Mouse (Mus musculus): ENCODE measurements at regions not wholly inside any gene's neighbourhood (a gene's known extent, or its start where the extent isn't known, plus 50 kb on each side); places are given as distances from the start of the nearest gene placed in this dataset.
"Not testable (repeated sequence)": the region's sequence is repeated elsewhere in the genome, so short reads cannot be mapped to it uniquely, and the experiment has no call there.

DNA sequence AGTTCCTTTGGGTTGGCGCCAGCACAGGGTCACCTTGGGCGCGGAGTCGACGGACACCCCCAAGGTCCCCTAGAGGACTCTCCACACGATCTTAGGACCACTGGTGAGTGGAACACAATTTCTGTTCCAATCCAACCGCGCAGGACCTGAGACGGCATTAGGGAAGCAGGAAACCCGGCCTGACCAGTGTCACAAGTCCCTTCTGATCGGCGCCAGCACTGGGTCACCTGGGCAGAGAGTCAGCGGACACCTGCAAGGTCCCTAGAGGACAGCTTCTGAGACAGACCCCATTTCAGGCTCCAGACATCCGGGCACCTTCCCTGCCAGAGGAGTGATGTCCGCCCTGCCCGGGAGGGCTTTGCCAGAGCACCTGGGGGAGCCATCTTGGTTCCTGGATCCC lies 74.2 kb upstream of the Cdh13 start:
- not testable (repeated sequence) for DNase-seq

GRCm38 (mm10) chr8:118190866-118191265 lies 92.7 kb upstream of the Cdh13 start:
- DNase-seq: no peak

DNA sequence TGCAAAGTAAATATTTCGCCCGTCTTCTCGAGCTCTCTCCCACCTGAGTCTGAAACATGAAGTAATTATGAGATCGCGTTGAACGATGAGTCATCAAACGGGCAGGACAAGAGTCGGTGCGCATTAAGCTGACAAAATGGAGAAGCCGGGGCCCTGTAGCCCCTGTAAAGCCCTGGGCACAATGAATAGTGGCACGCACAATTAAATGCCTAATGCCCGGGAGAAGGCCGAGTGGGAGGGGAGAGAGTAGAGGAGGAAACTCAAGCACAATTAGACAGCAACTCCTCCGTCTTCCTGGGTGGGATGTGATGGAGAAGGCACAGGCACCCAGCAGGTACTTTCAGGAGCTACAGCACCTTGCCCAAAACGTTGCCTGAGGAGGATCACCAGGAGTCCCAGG lies 94.3 kb upstream of the Cdh13 start:
- no peak for DNase-seq

DNA sequence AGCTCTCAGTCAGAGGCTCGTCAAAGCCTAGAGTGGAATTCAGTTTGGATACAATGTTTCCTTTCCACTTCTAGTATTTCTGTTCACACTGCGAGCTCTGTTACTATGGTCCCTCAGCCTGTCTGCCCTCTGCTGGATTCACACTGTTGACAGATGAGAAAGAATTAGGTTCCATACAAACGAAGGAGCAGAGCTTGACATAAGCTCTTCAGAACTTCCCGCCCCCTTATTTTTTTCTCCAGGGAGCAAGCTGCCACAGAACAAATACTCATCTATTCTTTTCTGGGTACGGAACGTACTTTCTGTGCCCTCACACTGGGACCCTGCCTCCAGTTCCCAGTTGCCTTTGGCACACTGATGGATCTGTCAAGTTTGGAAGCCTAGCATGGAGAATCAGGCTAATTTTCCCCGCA lies 114.5 kb upstream of the Cdh13 start:
- DNase-seq: no peak

DNA sequence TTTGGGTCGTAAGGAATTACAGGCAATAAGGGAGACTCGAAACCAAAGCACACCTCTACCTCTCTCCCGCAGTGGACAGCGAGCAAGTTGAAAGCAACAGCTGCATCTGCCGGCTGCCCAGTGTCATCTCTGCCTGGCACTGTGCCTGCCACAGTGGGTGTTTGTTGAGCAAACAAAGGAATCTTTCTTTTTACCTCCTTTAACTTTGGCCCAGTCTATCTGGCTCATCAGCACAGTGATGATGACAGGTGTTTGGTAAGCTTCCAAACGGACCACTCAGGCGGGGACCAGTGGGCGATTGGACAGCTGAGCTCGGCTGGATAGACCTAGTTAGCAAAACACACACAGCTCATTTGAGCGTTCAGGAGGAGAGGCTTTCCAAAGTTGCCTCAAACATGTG lies 121.4 kb upstream of the Cdh13 start:
- DNase-seq: no peak

DNA sequence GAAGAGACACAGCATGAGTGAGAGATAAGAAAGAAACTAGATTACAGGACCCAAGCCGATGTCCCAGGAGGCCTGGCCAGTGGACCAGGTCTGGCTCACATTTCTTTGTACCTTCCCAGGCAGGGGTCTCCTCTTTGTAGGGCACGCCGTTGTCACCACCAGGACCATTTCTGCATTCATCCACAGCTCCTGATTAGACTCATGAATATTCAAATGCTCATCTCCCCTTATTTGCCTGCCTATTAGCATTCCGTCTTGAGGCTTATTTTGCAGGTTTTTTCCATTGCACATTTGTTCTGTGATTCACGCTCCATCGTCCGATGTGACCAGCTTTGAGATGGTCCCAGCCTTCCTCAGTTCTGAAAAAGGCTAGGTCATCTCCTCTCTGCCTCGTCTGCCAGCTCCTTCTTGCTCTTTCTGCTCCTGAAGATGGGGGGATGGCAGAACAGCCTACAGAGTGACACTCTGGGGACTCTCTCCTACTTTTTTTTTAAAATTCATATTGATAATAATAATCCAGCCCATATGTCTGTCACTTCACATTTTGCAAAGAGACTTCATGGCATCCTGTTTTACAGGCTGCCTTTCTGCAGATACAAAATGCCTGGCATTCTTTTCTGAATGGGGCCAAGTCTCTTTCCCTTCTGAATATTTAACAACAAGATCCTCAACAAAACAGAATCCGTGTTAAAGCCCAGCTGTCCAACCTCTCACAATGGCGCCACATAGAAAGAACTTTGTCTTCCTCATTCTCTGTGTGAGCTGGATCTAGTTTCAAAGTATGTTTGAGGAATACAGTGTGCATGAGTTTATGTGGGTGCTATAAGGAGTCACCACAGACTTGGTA lies 136.0 kb upstream of the Cdh13 start:
- DNase-seq: no peak

- no peak for DNase-seq
Measured at GRCm38 (mm10) chr8:118144546-118144945, 139.0 kb upstream of the Cdh13 start.

DNA sequence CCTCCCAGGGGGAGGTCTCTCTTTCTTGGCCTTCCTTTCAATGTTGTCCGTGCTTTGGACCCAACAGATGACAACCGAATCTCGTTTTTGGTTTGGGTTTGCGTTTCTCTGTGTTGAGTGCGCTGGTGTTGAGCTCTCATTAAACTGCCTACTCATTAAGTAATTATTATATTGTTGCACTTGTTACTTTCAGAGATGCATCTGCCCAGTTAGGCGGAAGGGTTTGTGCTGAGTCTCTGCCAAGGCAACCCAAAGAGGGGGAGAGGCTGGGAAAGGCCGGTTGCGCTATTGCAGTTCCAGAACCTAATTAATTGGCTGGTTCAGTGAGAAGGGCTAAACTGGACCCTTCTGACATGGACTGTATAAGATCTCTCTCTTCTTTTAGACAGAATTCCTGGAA lies 141.2 kb upstream of the Cdh13 start:
- no peak for DNase-seq

GRCm38 (mm10) chr8:118139928-118140327 lies 143.6 kb upstream of the Cdh13 start:
- DNase-seq: no peak

- DNase-seq: no peak
Measured at GRCm38 (mm10) chr8:118137846-118138245, 145.7 kb upstream of the Cdh13 start.

DNA sequence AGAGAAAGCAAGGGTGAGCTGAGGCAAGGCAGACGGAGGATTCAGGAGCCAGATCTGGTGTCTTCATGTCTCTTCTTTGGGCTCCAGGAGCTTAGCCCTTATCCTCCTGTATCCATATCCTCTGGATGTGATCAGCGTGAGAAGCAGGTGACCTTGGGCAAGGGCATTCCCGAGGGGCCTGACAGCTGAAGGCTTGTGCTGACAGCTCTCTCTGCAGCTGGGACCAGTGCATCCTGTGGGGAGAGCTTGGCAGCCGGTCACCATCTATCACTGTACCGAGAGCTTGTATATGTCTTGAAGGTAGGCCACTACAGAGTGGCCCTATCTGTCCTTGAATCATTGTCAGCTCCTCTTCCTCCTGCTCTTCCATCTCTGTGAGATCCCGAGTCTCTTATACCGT lies 158.5 kb upstream of the Cdh13 start:
- no peak for DNase-seq

GRCm38 (mm10) chr8:118114253-118114652 lies 169.3 kb upstream of the Cdh13 start:
- no peak for DNase-seq

GRCm38 (mm10) chr8:118104464-118105050 lies 179.0 kb upstream of the Cdh13 start:
- no peak for DNase-seq

DNA sequence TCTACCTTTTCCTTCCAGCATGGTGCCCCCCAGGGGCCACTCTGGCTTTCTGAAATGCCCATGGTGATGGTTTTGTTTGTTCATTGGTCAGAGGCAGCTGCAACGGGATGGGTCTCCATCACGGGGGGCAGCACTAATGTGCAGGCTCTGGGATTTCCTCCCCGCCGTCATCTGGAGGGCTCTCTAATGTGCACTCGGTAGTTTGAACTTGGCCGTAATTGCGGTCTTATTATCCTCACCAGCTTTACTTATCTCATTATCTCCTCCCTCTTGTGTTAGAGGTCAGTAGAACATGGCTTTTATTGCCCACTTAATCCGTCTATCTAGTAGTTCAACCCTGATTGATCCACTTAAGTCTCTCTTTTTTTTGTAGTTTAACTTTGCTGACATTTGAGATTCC lies 182.2 kb upstream of the Cdh13 start:
- DNase-seq: no peak

DNA sequence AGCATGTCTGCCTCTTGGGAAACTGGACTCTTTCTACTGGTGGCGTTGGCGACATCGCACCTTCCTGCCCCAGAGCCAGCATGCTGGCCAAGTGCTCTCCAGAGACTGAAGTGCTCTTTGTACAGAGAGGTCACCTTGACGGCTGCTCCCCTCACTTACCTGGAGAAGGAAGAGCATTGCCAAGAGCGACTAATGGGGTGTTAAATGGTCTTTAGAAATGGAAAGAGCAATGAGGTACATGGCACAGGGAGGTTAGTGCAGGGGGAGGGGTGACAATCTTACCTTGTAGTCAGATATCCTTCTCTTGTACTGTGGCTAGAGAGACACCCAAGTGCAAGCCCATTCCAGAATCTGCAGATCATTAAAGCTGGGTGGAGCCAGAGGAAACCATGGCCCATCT lies 220.8 kb upstream of the Cdh13 start:
- no peak for DNase-seq

GRCm38 (mm10) chr8:118056781-118057180 lies 226.8 kb upstream of the Cdh13 start:
- DNase-seq: no peak

DNA sequence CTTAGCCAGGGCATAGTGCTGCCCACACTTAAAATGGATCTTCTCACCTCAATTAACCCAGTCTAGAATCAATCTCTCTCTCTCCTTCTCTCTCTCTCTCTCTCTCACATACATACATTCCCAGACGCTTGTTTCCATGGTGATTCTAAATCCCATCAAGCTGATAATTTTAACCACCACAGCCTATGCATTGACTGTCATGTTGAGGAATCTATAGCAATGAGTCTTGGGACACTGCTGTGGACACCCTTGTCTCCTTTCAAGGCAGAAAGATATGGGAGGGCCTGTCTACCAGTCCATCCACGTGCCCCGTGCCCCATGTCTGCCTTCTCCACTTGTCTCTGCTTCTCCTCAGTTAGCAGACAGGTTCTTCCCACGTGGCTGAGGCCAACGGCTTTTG lies 228.0 kb upstream of the Cdh13 start:
- no peak for DNase-seq

DNA sequence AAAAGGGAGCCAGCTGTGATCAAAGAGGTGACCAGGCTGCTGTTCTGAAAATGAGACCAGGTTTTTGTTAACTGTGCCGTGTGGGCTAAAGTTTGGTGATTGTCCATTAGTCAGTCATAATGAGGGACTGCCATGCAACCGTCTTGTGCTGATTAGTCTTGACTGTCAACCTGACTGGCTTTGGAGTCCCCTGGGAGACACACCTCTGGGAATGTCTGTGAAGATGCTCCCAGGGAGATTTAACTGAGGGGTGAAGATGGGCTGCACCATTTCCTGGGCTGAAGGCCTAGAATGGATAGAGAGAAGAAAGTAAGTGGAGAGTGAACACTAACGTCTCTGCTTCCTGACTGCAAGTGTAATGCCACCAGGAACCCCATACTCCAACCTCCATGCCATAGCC lies 233.1 kb upstream of the Cdh13 start:
- no peak for DNase-seq

- no peak for DNase-seq
Measured at GRCm38 (mm10) chr8:118042253-118042860, 240.6 kb upstream of the Mphosph6 start.

- DNase-seq: no peak
Measured at GRCm38 (mm10) chr8:118041253-118041652, 239.5 kb upstream of the Mphosph6 start.

- no peak for DNase-seq
Measured at GRCm38 (mm10) chr8:118037801-118038200, 236.1 kb upstream of the Mphosph6 start.

GRCm38 (mm10) chr8:118034051-118034450 lies 232.3 kb upstream of the Mphosph6 start:
- no peak for DNase-seq

DNA sequence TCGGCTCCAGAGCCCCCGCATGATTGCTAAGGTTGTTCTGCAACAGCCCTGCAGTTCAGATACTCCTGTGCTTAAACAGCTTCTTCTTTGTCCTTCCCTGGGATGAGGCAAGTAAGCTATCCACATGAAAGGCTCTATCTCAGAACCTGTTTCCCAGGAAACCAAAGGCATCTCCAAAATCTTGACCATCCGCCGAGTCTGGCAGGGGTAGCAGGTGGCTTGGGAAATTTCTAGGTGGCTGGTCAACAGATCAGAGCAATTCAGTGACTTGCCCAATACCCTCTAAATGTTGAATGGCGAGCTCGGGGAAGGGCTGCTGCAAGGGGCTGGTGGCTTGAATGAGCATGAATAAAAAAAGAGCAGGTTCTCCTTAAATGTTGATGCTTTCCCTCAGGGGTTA lies 229.7 kb upstream of the Mphosph6 start:
- DNase-seq: no peak
